Mouse (Mus musculus) heart, embryonic 13.5 days (tissue): Measurements from ENCODE around the gene Mrgprb1. TPM values are rescaled to one million over a fixed set of nuclear protein-coding genes. Genes with fewer than 3 reads are reported as not detected.
"Not testable (repeated sequence)": the region's sequence is repeated elsewhere in the genome, so short reads cannot be mapped to it uniquely, and the experiment has no call there.

ENCODE experiments used
- ATAC-seq: fragments of 200-750 bp; cut with Nextera tagmentation; 2 replicates; pipeline ENCODE4 v1.8.0; 2017; ENCODE audit warnings: moderate TSS enrichment; ENCODE audit not compliant: insufficient number of reproducible peaks, low FRiP score, low TSS enrichment; ENCODE audit errors: extremely low read depth
- H3K27ac ChIP-seq: fragments of 300-500 bp; sonication (generic); replicated peaks from 2 replicates; pipeline ENCODE4 v1.5.1; 2015; ENCODE audit warnings: moderate library complexity, mild to moderate bottlenecking, inconsistent platforms
- H3K27me3 ChIP-seq: fragments of 300-500 bp; sonication (generic); replicated peaks from 2 replicates; pipeline ENCODE4 v1.6.1; 2015; ENCODE audit warnings: mild to moderate bottlenecking, inconsistent platforms
- H3K36me3 ChIP-seq: fragments of 300-500 bp; sonication (generic); 2 replicates; pipeline ENCODE4 v1.6.1; 2015; ENCODE audit warnings: mild to moderate bottlenecking, inconsistent platforms
- H3K4me1 ChIP-seq: fragments of 300-500 bp; sonication (generic); 2 replicates; pipeline ENCODE4 v1.6.1; 2015; ENCODE audit warnings: inconsistent platforms
- H3K4me2 ChIP-seq: fragments of 300-500 bp; sonication (generic); 2 replicates; pipeline ENCODE4 v1.6.1; 2015; ENCODE audit warnings: inconsistent platforms, mild to moderate bottlenecking, moderate library complexity
- H3K4me3 ChIP-seq: fragments of 300-500 bp; sonication (generic); 2 replicates; pipeline ENCODE4 v1.5.1; 2015; ENCODE audit warnings: moderate library complexity, mild to moderate bottlenecking, inconsistent platforms
- H3K9ac ChIP-seq: fragments of 300-500 bp; sonication (generic); 2 replicates; pipeline ENCODE4 v1.6.1; 2015; ENCODE audit warnings: inconsistent platforms, mild to moderate bottlenecking, moderate library complexity
- H3K9me3 ChIP-seq: fragments of 300-500 bp; sonication (generic); 2 replicates; pipeline ENCODE4 v1.6.1; 2016; ENCODE audit warnings: inconsistent platforms
- WGBS: fragments of 180-500 bp; shearing (Covaris S2); methylation state at CpG from one replicate; pipeline ENCODE4 v1.1.7; 2015; ENCODE audit warnings: mixed read lengths; 5-methylcytosine and 5-hydroxymethylcytosine counted together
- polyA plus RNA-seq: library from polyadenylated mRNA; unstranded; fragments of >200 nt; fragmentation: Nextera tagmentation; extraction: Ambion mirVana; gene quantifications from 2 replicates; pipeline ENCODE4 v1.2.1, GENCODE M21; 2015

Gene Mrgprb1
- not detected in 2 replicates for polyA plus RNA-seq

GRCm38 (mm10) chr7:48456242-48456641 lies at the start of gene Mrgprb1:
Mrgprb1 (minus strand) TSS chr7:48456342.
- Histone ChIP-seq H3K27ac (no peak within 1 kb of the TSS), H3K27me3 (no peaks in the 10 kb centered on the region), H3K4me1 (no peaks in the 10 kb centered on the region), H3K4me3 (no peak within 1 kb of the TSS), H3K9ac (no peak within 1 kb of the TSS), H3K9me3 (peaks cover 25% of the 10 kb centered on the region; the same call in 1 of the 2 replicates), H3K36me3 (no peaks in the 10 kb centered on the region), H3K4me2 (no peak within 1 kb of the TSS)
- ATAC-seq: no peak
- 80% methylated on average over 3 of the region's 3 CpGs for WGBS

DNA sequence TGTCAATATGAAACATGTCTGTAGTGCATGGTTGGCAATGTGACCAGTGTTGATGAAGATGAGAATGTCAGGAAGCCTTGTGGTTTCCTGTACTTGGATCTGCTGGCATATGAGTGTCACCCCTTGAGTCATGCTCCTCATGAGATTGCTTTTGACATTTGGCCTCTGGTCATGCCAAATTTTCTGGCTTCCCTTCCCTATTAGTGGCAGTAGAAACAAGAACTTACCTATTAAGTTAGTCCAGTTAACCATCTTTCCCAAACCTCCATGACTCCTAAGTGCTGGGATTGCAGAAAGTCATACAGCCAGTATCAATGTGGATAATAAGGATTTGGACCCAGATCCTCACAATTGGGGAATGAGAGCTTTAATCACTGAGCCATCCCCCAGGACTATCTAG lies 43.1 kb upstream of the Mrgprb1 start, which contains the start of gene Mrgprx2:
Mrgprx2 (minus strand) TSS at position 101 of the 400 bp plus-strand sequence.
- peaks cover 47% of the 10 kb centered on the region for H3K9me3 ChIP-seq
- H3K4me1 ChIP-seq: no peaks in the 10 kb centered on the region
- no peak within 1 kb of the TSS for H3K9ac ChIP-seq
- H3K27me3 ChIP-seq: no peaks in the 10 kb centered on the region
- ATAC-seq: no peak
- no peak within 1 kb of the TSS for H3K27ac ChIP-seq
- H3K4me3 ChIP-seq: no peak within 1 kb of the TSS
- H3K36me3 ChIP-seq: no peaks in the 10 kb centered on the region
- no peak within 1 kb of the TSS for H3K4me2 ChIP-seq

GRCm38 (mm10) chr7:48436581-48436980 lies 19.6 kb downstream of the Mrgprb1 start:
- no peaks in the 10 kb centered on the region for H3K27me3 ChIP-seq
- peaks cover 26% of the 10 kb centered on the region for H3K9me3 ChIP-seq
- H3K9ac ChIP-seq: no peak overlapping the region
- H3K4me3 ChIP-seq: no peak overlapping the region
- no peaks in the 10 kb centered on the region for H3K36me3 ChIP-seq
- WGBS: 46% methylated on average over 3 of the region's 3 CpGs
- no peak overlapping the region for H3K27ac ChIP-seq
- H3K4me1 ChIP-seq: no peaks in the 10 kb centered on the region
- no peak for ATAC-seq
- no peak overlapping the region for H3K4me2 ChIP-seq

DNA sequence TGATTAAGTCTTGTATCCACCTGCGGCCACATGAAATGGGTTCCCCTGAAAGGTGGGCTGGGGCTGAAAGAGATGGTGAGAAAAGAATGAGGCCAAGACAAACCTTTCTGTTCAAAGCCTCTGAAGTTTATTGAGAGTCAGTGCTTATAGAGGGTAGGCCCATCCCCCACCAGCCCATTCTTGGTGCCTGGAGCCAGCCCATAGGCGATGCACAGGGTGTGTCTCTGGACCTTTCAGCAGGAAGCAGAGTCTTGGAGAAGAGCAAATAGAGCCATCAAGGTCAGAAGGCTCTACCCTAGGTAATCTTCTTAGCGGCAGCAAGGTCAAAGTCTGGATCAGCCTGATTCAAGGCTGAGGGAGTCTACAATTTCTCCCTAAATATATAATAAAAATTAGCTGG lies 20.2 kb downstream of the Mrgprb1 start:
- not testable (repeated sequence) for H3K4me3 ChIP-seq, H3K27me3 ChIP-seq, ATAC-seq, H3K4me1 ChIP-seq, H3K9ac ChIP-seq, H3K36me3 ChIP-seq, H3K27ac ChIP-seq, H3K4me2 ChIP-seq
- 77% methylated on average over 3 of the region's 3 CpGs for WGBS
- H3K9me3 ChIP-seq: peaks cover 28% of the 10 kb centered on the region

Other genes starting within 250 kb of the Mrgprb1 start
- gene Mrgprb8, start 67.8 kb downstream of the Mrgprb1 start, polyA plus RNA-seq: not detected in 2 replicates
- not detected in 2 replicates for gene Mrgprx2, start 43.0 kb upstream of the Mrgprb1 start, polyA plus RNA-seq
- gene Mrgprb2, start 101.7 kb upstream of the Mrgprb1 start, polyA plus RNA-seq: not detected in 2 replicates
- not detected in 2 replicates for gene Mrgprb3, start 187.5 kb upstream of the Mrgprb1 start, polyA plus RNA-seq